Mouse (Mus musculus) thymus, postnatal 4 days (tissue): ENCODE measurements around the gene Carnmt1.

Experiments
- DNase-seq: peaks from one replicate; pipeline ENCODE4 v3.0.0; 2021

Carnmt1 gene

GRCm38 (mm10) chr19:18716374-18716773, 45.8 kb downstream of the Carnmt1 start:
- DNase-seq = peak; percentile 77

GRCm38 (mm10) chr19:18720337-18720736, 49.8 kb downstream of the Carnmt1 start:
- no peak for DNase-seq

GRCm38 (mm10) chr19:18725186-18725585, 54.6 kb downstream of the Carnmt1 start:
- no peak for DNase-seq

- DNase-seq = no peak
These were observed 59.7 kb downstream of the Carnmt1 start for GRCm38 (mm10) chr19:18730255-18730654.

- no peak for DNase-seq
These were observed 60.5 kb downstream of the Carnmt1 start for GRCm38 (mm10) chr19:18731077-18731476.

- no peak for DNase-seq
These were observed 65.3 kb downstream of the Carnmt1 start for GRCm38 (mm10) chr19:18735901-18736300.

- no peak for DNase-seq
These were observed 68.6 kb downstream of the Carnmt1 start for GRCm38 (mm10) chr19:18739146-18739545.

- no peak for DNase-seq
These were observed 73.4 kb downstream of the Carnmt1 start for GRCm38 (mm10) chr19:18743946-18744345.

- DNase-seq = no peak
These were observed 76.2 kb downstream of the Carnmt1 start for GRCm38 (mm10) chr19:18746576-18747340.

GRCm38 (mm10) chr19:18747379-18747778, 76.8 kb downstream of the Carnmt1 start:
- DNase-seq = no peak

GRCm38 (mm10) chr19:18749598-18750339, 79.2 kb downstream of the Carnmt1 start, which contains the start of gene Trpm6:
Gene Trpm6, plus strand, starts transcription at chr19:18749983.
- DNase-seq = peak; percentile 20
